Mouse (Mus musculus): Measurements from ENCODE around the gene Aurka.

The Aurka gene

GRCm38 (mm10) chr2:172370411-172371223 lies at the start of gene Aurka, which contains the start of gene Cstf1:
Gene Aurka, minus strand, starts transcription at chr2:172370535.
Gene Cstf1, plus strand, starts transcription at chr2:172370681.
- DNase-seq (ENCODE audit: low spot score in 2 of 2): peak; percentile 92 to 93

GRCm38 (mm10) chr2:172418208-172418607 lies 47.9 kb upstream of the Aurka start:
- no peak for DNase-seq (ENCODE audit: low spot score in 2 of 2)

GRCm38 (mm10) chr2:172416876-172417275 lies 46.5 kb upstream of the Aurka start:
- no peak for DNase-seq (ENCODE audit: low spot score in 2 of 2)

GRCm38 (mm10) chr2:172416218-172416617 lies 45.9 kb upstream of the Aurka start:
- no peak for DNase-seq (ENCODE audit: low spot score in 2 of 2)

GRCm38 (mm10) chr2:172413894-172414293 lies 43.6 kb upstream of the Aurka start:
- DNase-seq (ENCODE audit: low spot score in 2 of 2): no peak

GRCm38 (mm10) chr2:172413273-172413672 lies 42.9 kb upstream of the Aurka start:
- DNase-seq (ENCODE audit: low spot score in 2 of 2): no peak

GRCm38 (mm10) chr2:172412454-172412853 lies 42.1 kb upstream of the Aurka start:
- no peak for DNase-seq (ENCODE audit: low spot score in 2 of 2)

- no peak for DNase-seq (ENCODE audit: low spot score in 2 of 2)
Measured at GRCm38 (mm10) chr2:172411091-172411490, 40.8 kb upstream of the Aurka start.

GRCm38 (mm10) chr2:172410686-172411085 lies 40.4 kb upstream of the Aurka start:
- DNase-seq (ENCODE audit: low spot score in 2 of 2): no peak

GRCm38 (mm10) chr2:172407499-172407898 lies 37.2 kb upstream of the Aurka start:
- no peak for DNase-seq (ENCODE audit: low spot score in 2 of 2)

- no peak for DNase-seq (ENCODE audit: low spot score in 2 of 2)
Measured at GRCm38 (mm10) chr2:172406173-172406572, 35.8 kb upstream of the Aurka start.

GRCm38 (mm10) chr2:172405011-172405410 lies 34.7 kb upstream of the Aurka start:
- no peak for DNase-seq (ENCODE audit: low spot score in 2 of 2)

GRCm38 (mm10) chr2:172404239-172404638 lies 33.9 kb upstream of the Aurka start:
- no peak for DNase-seq (ENCODE audit: low spot score in 2 of 2)

- no peak for DNase-seq (ENCODE audit: low spot score in 2 of 2)
Measured at GRCm38 (mm10) chr2:172401116-172401825, 30.9 kb upstream of the Aurka start.

- no peak for DNase-seq (ENCODE audit: low spot score in 2 of 2)
Measured at GRCm38 (mm10) chr2:172399901-172400300, 29.6 kb upstream of the Aurka start.

GRCm38 (mm10) chr2:172395961-172396360 lies 25.6 kb upstream of the Aurka start:
- DNase-seq (ENCODE audit: low spot score in 2 of 2): no peak

GRCm38 (mm10) chr2:172394671-172395070 lies 24.3 kb upstream of the Aurka start:
- no peak for DNase-seq (ENCODE audit: low spot score in 2 of 2)

- DNase-seq (ENCODE audit: low spot score in 2 of 2): no peak
Measured at GRCm38 (mm10) chr2:172394052-172394392, 23.7 kb upstream of the Aurka start.

- DNase-seq (ENCODE audit: low spot score in 2 of 2): no peak
Measured at GRCm38 (mm10) chr2:172393391-172394051, 23.2 kb upstream of the Aurka start, which contains the start of gene Cass4. Gene Cass4, plus strand, starts transcription at chr2:172393794.

- no peak for DNase-seq (ENCODE audit: low spot score in 2 of 2)
Measured at GRCm38 (mm10) chr2:172392041-172392521, 21.7 kb upstream of the Aurka start.

GRCm38 (mm10) chr2:172390341-172390740 lies 20.0 kb upstream of the Aurka start:
- DNase-seq (ENCODE audit: low spot score in 2 of 2): no peak

- DNase-seq (ENCODE audit: low spot score in 2 of 2): no peak
Measured at GRCm38 (mm10) chr2:172384715-172385114, 14.4 kb upstream of the Aurka start.

All from urinary bladder, postnatal 4 days (tissue).